Mouse (Mus musculus) megakaryocyte, embryonic 14.5 days (primary cell): ENCODE results near the gene Cabp2.

Experiments used
- FLI1 ChIP-seq: IDR thresholded peaks from 2 replicates; pipeline ENCODE4 v1.6.1; 2012; ENCODE audit warnings: low read length, inconsistent platforms, mixed read lengths
- GATA1 ChIP-seq: IDR thresholded peaks from 3 replicates; pipeline ENCODE4 v1.6.1; 2012; ENCODE audit warnings: mixed read lengths, low read length, inconsistent platforms, borderline replicate concordance

GRCm38 (mm10) chr19:4032668-4033067 is 48.7 kb upstream of the Cabp2 start:
- TF ChIP-seq GATA1 = no peak
- TF ChIP-seq FLI1 = no peak
